ENCODE assay signal across 11 mouse cellular contexts in genomic region chr11:68145066-68145585, GRCm38 (mm10).
A peak's percentile ranks its signal among the peaks of the same experiment; 100 is the strongest.
DNase-seq lines count a peak whose midpoint lies in the region; ATAC-seq and TF ChIP-seq lines count a peak whose summit lies in the region.
"Had no signal": no experiment of that assay in that cellular context is flagged by ENCODE, and none has a peak within 500 bp of the region (broad histone marks: within the 10 kb centered on the region; RNA-seq: fewer than 3 reads in every experiment).

No protein-coding gene starts in this region.

- no peak overlapping the region for H3K4me2 ChIP-seq in heart, embryonic 13.5 days
- peak overlapping the region; percentile 6 for H3K4me2 ChIP-seq in forebrain, postnatal 0 days (ENCODE audit: low read depth)
- 0 out of 2 replicates have a peak overlapping the region, but pooled peaks have one; percentile 3 for H3K4me2 ChIP-seq in limb, embryonic 14.5 days (replicated peaks; ENCODE audit: low read depth, low read length, severe bottlenecking)
- 0 out of 2 replicates have a peak overlapping the region, but pooled peaks have one; percentile 14 for H3K4me2 ChIP-seq in stomach, embryonic 15.5 days

- no peak for ATAC-seq in heart, embryonic 13.5 days (ENCODE audit: extremely low read depth, insufficient number of reproducible peaks, low FRiP score, low TSS enrichment)
- peak; percentile 7; the same call in 1 of the 2 replicates for ATAC-seq in forebrain, postnatal 0 days
- no peak for ATAC-seq in limb, embryonic 14.5 days (ENCODE audit: low FRiP score, low read depth)
- ATAC-seq in stomach, embryonic 15.5 days (ENCODE audit: insufficient read depth, low FRiP score, low read depth): no peak
- ATAC-seq: liver, postnatal 0 days had no signal

- no peak overlapping the region for H3K27ac ChIP-seq in heart, embryonic 13.5 days (replicated peaks)
- no peak overlapping the region for H3K27ac ChIP-seq in heart, adult 2 months
- peak overlapping the region; percentile 47 for H3K27ac ChIP-seq in forebrain, postnatal 0 days (ENCODE audit: low read depth, low read length)
- H3K27ac ChIP-seq in limb, embryonic 14.5 days (replicated peaks; ENCODE audit: low read depth, low read length): no peak overlapping the region; the same call in 1 of the 2 replicates
- peak overlapping the region; percentile 58 for H3K27ac ChIP-seq in stomach, embryonic 15.5 days
- H3K27ac ChIP-seq in kidney, adult 2 months (ENCODE audit: insufficient read depth, low read depth, low read length): no peak overlapping the region

- H3K36me3 ChIP-seq in heart, embryonic 13.5 days: no peaks in the 10 kb centered on the region
- H3K36me3 ChIP-seq in heart, adult 2 months (ENCODE audit: control insufficient read depth, insufficient read depth, low read length): no peaks in the 10 kb centered on the region
- no peaks in the 10 kb centered on the region for H3K36me3 ChIP-seq in forebrain, postnatal 0 days (ENCODE audit: insufficient read depth)
- H3K36me3 ChIP-seq in limb, embryonic 14.5 days (ENCODE audit: control insufficient read depth, insufficient read depth, low read length): no peaks in the 10 kb centered on the region
- H3K36me3 ChIP-seq in stomach, embryonic 15.5 days: no peaks in the 10 kb centered on the region
- H3K36me3 ChIP-seq in kidney, adult 2 months (ENCODE audit: control insufficient read depth, insufficient read depth, low read length): no peaks in the 10 kb centered on the region

- 50% methylated on average over 13 of the region's 13 CpGs for WGBS in heart, embryonic 13.5 days
- WGBS in heart, adult 2 months: 90% methylated on average over 13 of the region's 13 CpGs
- WGBS in forebrain, postnatal 0 days: 12% methylated on average over 13 of the region's 13 CpGs
- 20% methylated on average over 13 of the region's 13 CpGs for WGBS in limb, embryonic 14.5 days
- 44% methylated on average over 13 of the region's 13 CpGs for WGBS in stomach, embryonic 15.5 days
- 65% methylated on average over 13 of the region's 13 CpGs for WGBS in kidney, adult 2 months

- no peak overlapping the region for H3K4me3 ChIP-seq in heart, embryonic 13.5 days
- no peak overlapping the region for H3K4me3 ChIP-seq in heart, adult 2 months
- H3K4me3 ChIP-seq in forebrain, postnatal 0 days (ENCODE audit: low read depth, low read length): no peak overlapping the region
- H3K4me3 ChIP-seq in limb, embryonic 14.5 days (replicated peaks; ENCODE audit: low read length): no peak overlapping the region
- H3K4me3 ChIP-seq in stomach, embryonic 15.5 days (replicated peaks): no peak overlapping the region
- H3K4me3 ChIP-seq in kidney, adult 2 months (ENCODE audit: insufficient read depth, low read depth, low read length): no peak overlapping the region

- TF ChIP-seq POLR2A in heart, adult 2 months (IDR thresholded peaks at IDR 0.05; ENCODE audit: insufficient read depth, low read depth, low read length): no peak
- TF ChIP-seq POLR2A in limb, embryonic 14.5 days (IDR thresholded peaks at IDR 0.05; ENCODE audit: borderline replicate concordance, extremely low read depth, insufficient read depth, insufficient read length): no peak
- TF ChIP-seq POLR2A in kidney, adult 2 months (IDR thresholded peaks at IDR 0.05; ENCODE audit: low read depth, low read length): no peak

- H3K4me1 ChIP-seq in heart, embryonic 13.5 days: peaks cover 43% of the 10 kb centered on the region
- H3K4me1 ChIP-seq in heart, adult 2 months (ENCODE audit: control insufficient read depth, insufficient read depth, low read length): peaks cover 3% of the 10 kb centered on the region; the same call in 1 of the 2 replicates
- peaks cover 24% of the 10 kb centered on the region for H3K4me1 ChIP-seq in forebrain, postnatal 0 days (ENCODE audit: insufficient read depth)
- H3K4me1 ChIP-seq in limb, embryonic 14.5 days (ENCODE audit: control insufficient read depth, insufficient read depth, low read length): peaks cover 36% of the 10 kb centered on the region
- peaks cover 22% of the 10 kb centered on the region for H3K4me1 ChIP-seq in stomach, embryonic 15.5 days
- no peaks in the 10 kb centered on the region for H3K4me1 ChIP-seq in kidney, adult 2 months (ENCODE audit: control insufficient read depth, insufficient read depth, low read length)

- peak overlapping the region; percentile 41; the same call in 1 of the 2 replicates for H3K9ac ChIP-seq in heart, embryonic 13.5 days
- no peak overlapping the region for H3K9ac ChIP-seq in heart, adult 2 months (ENCODE audit: low read depth, low read length)
- peak overlapping the region; percentile 15; the same call in 1 of the 2 replicates for H3K9ac ChIP-seq in forebrain, postnatal 0 days
- H3K9ac ChIP-seq in limb, embryonic 14.5 days (ENCODE audit: low read depth, low read length, severe bottlenecking): no peak overlapping the region
- no peak overlapping the region for H3K9ac ChIP-seq in stomach, embryonic 15.5 days
- H3K9ac ChIP-seq: liver, postnatal 0 days had no signal

- H3K9me3 ChIP-seq in heart, embryonic 13.5 days: no peaks in the 10 kb centered on the region
- no peaks in the 10 kb centered on the region for H3K9me3 ChIP-seq in forebrain, postnatal 0 days (ENCODE audit: low read length)
- H3K9me3 ChIP-seq in limb, embryonic 14.5 days (ENCODE audit: control insufficient read depth, low read length): no peaks in the 10 kb centered on the region
- no peaks in the 10 kb centered on the region for H3K9me3 ChIP-seq in stomach, embryonic 15.5 days

- no peak for DNase-seq in heart, adult 2 months
- DNase-seq in forebrain, postnatal 0 days: peak; percentile 51
- peak; percentile 17 for DNase-seq in limb, embryonic 14.5 days (ENCODE audit: low spot score)
- no peak for DNase-seq in frontal cortex, postnatal 36 days (ENCODE audit: low spot score in 2 of 2)
- no peak for DNase-seq in kidney, adult 2 months
- DNase-seq in heart, adult 18-20 months: no peak
- DNase-seq: gastrocnemius, postnatal 25 days; layer of hippocampus, postnatal 36 days; liver, postnatal 0 days had no signal

- intact Hi-C loops in heart, adult 2 months (cut with DNase I): no loop called here

- TF ChIP-seq EP300 in heart, adult 2 months (IDR thresholded peaks at IDR 0.05; ENCODE audit: insufficient read depth, low read depth, low read length): no peak

- no peaks in the 10 kb centered on the region for H3K27me3 ChIP-seq in heart, embryonic 13.5 days (replicated peaks)
- no peaks in the 10 kb centered on the region for H3K27me3 ChIP-seq in heart, adult 2 months (ENCODE audit: control insufficient read depth, insufficient read depth, low read length)
- no peaks in the 10 kb centered on the region; the same call in 1 of the 2 replicates for H3K27me3 ChIP-seq in forebrain, postnatal 0 days (ENCODE audit: insufficient read depth, low read length)
- no peaks in the 10 kb centered on the region; the same call in 1 of the 2 replicates for H3K27me3 ChIP-seq in limb, embryonic 14.5 days (ENCODE audit: control insufficient read depth, insufficient read depth, low read length)
- no peaks in the 10 kb centered on the region for H3K27me3 ChIP-seq in stomach, embryonic 15.5 days (replicated peaks)
- no peaks in the 10 kb centered on the region for H3K27me3 ChIP-seq in kidney, adult 2 months (replicated peaks; ENCODE audit: control insufficient read depth, insufficient read depth, low read length)

- no peaks in the 10 kb centered on the region for H3K79me2 ChIP-seq in heart, adult 2 months (replicated peaks; ENCODE audit: control insufficient read depth, insufficient read depth, low read length)

- no peak for TF ChIP-seq CTCF in heart, adult 2 months (IDR thresholded peaks at IDR 0.05)
- no peak for TF ChIP-seq CTCF in forebrain, postnatal 0 days (IDR thresholded peaks at IDR 0.05; ENCODE audit: low read depth)
- no peak for TF ChIP-seq CTCF in kidney, adult 2 months (conservative IDR thresholded peaks at IDR 0.05; ENCODE audit: insufficient read depth, insufficient read length, low read depth, low read length)

Comparison
In these comparisons a context has a peak if more than half of its experiments do, and no peak if none do; other contexts are left out.
1. H3K9ac ChIP-seq: peak in heart, embryonic 13.5 days (single experiment) and forebrain, postnatal 0 days (single experiment); none in heart, adult 2 months (single experiment), limb, embryonic 14.5 days (single experiment) and stomach, embryonic 15.5 days (single experiment).
2. H3K27ac ChIP-seq: peak in forebrain, postnatal 0 days (single experiment) and stomach, embryonic 15.5 days (single experiment); none in heart, embryonic 13.5 days (single experiment), heart, adult 2 months (single experiment), limb, embryonic 14.5 days (single experiment) and kidney, adult 2 months (single experiment).
3. DNase-seq: peak in forebrain, postnatal 0 days (single experiment) and limb, embryonic 14.5 days (single experiment); none in heart, adult 2 months (0 of 2), frontal cortex, postnatal 36 days (0 of 2), kidney, adult 2 months (single experiment) and heart, adult 18-20 months (0 of 2).